Mouse (Mus musculus) heart, adult 11 months (tissue): ENCODE results near the gene Tlx3.

Source experiments
- DNase-seq: peaks from one replicate; pipeline ENCODE4 v3.0.0; 2022

The Tlx3 gene

GRCm38 (mm10) chr11:33196447-33197132 lies 6.8 kb downstream of the Tlx3 start:
- DNase-seq: no peak

- DNase-seq: no peak
These were observed 7.6 kb downstream of the Tlx3 start for GRCm38 (mm10) chr11:33195531-33196446.

- no peak for DNase-seq
These were observed 8.3 kb downstream of the Tlx3 start for GRCm38 (mm10) chr11:33195061-33195460.

- DNase-seq: no peak
These were observed 9.7 kb downstream of the Tlx3 start for GRCm38 (mm10) chr11:33193695-33194094.

GRCm38 (mm10) chr11:33181804-33182203 lies 21.6 kb downstream of the Tlx3 start:
- DNase-seq: no peak

- peak; percentile 77 for DNase-seq
These were observed 22.7 kb downstream of the Tlx3 start for GRCm38 (mm10) chr11:33180701-33181116.

- DNase-seq: no peak
These were observed 23.6 kb downstream of the Tlx3 start for GRCm38 (mm10) chr11:33179802-33180201.

GRCm38 (mm10) chr11:33176525-33177245 lies 26.7 kb downstream of the Tlx3 start:
- peak; percentile 64 for DNase-seq

- DNase-seq: peak; percentile 74
These were observed 27.6 kb downstream of the Tlx3 start for GRCm38 (mm10) chr11:33175768-33176167.

GRCm38 (mm10) chr11:33170489-33170888 lies 32.9 kb downstream of the Tlx3 start:
- peak; percentile 90 for DNase-seq

GRCm38 (mm10) chr11:33162998-33163506 lies 40.3 kb downstream of the Tlx3 start, which contains the start of gene Npm1:
Gene Npm1, minus strand, starts transcription at chr11:33163206.
- peak; percentile 100 for DNase-seq

GRCm38 (mm10) chr11:33162211-33162997 lies 41.0 kb downstream of the Tlx3 start:
- DNase-seq: peak; percentile 98

- DNase-seq: no peak
These were observed 43.6 kb downstream of the Tlx3 start for GRCm38 (mm10) chr11:33159741-33160140.

- DNase-seq: peak; percentile 7
These were observed 45.8 kb downstream of the Tlx3 start for GRCm38 (mm10) chr11:33157453-33158196.

GRCm38 (mm10) chr11:33156436-33157015 lies 46.9 kb downstream of the Tlx3 start:
- DNase-seq: no peak

GRCm38 (mm10) chr11:33154459-33154858 lies 48.9 kb downstream of the Tlx3 start:
- DNase-seq: no peak

GRCm38 (mm10) chr11:33152997-33153396 lies 50.4 kb downstream of the Tlx3 start:
- DNase-seq: no peak

- peak; percentile 85 for DNase-seq
These were observed 51.6 kb downstream of the Tlx3 start for GRCm38 (mm10) chr11:33151780-33152145.

- DNase-seq: peak; percentile 23
These were observed 52.1 kb downstream of the Tlx3 start for GRCm38 (mm10) chr11:33151128-33151779.
